ENCODE assay signal across 15 mouse cellular contexts in genomic region chr3:65764511-65765508, GRCm38 (mm10).
DNase-seq lines count a peak whose midpoint lies in the region; ATAC-seq lines count a peak whose summit lies in the region.
"Had no signal": no experiment of that assay in that cellular context is flagged by ENCODE, and none has a peak within 500 bp of the region (broad histone marks: within the 10 kb centered on the region; RNA-seq: fewer than 3 reads in every experiment).

No protein-coding gene starts in this region.

- no peaks in the 10 kb centered on the region for H3K9me3 ChIP-seq in forebrain, embryonic 13.5 days (replicated peaks)
- H3K9me3 ChIP-seq in forebrain, embryonic 10.5 days, result no peaks in the 10 kb centered on the region
- H3K9me3 ChIP-seq: liver, embryonic 15.5 days had no signal

- peaks cover 25% of the 10 kb centered on the region for H3K4me1 ChIP-seq in forebrain, embryonic 13.5 days
- peaks cover 40% of the 10 kb centered on the region for H3K4me1 ChIP-seq in forebrain, embryonic 10.5 days
- H3K4me1 ChIP-seq: liver, embryonic 15.5 days had no signal

- DNase-seq in forebrain, embryonic 10.5 days (ENCODE audit: extremely low spot score, low spot score), result no peak
- peak; percentile 13 for DNase-seq in thymus, postnatal 4 days
- no peak for DNase-seq in thymus, postnatal 14 days
- DNase-seq in kidney, postnatal 36 days, result peak; percentile 51 to 62
- no peak for DNase-seq in lung, postnatal 36 days
- no peak for DNase-seq in right cerebral cortex, postnatal 25 days
- DNase-seq in heart, adult 8-10 months (ENCODE audit: low spot score), result no peak
- DNase-seq: adrenal gland, postnatal 25 days; cerebellum, adult 8-10 months; gastrocnemius, postnatal 25 days; heart, postnatal 10 days; thymus, adult 18-20 months had no signal

- WGBS in forebrain, embryonic 13.5 days, result 63% methylated on average over 20 of the region's 20 CpGs
- WGBS in forebrain, embryonic 10.5 days, result 81% methylated on average over 20 of the region's 20 CpGs

- no peak overlapping the region; the same call in 1 of the 2 replicates for H3K27ac ChIP-seq in forebrain, embryonic 13.5 days
- H3K27ac ChIP-seq in forebrain, embryonic 10.5 days, result no peak overlapping the region
- H3K27ac ChIP-seq: liver, embryonic 15.5 days had no signal

- ATAC-seq in forebrain, embryonic 13.5 days, result peak; percentile 48

- no peaks in the 10 kb centered on the region for H3K36me3 ChIP-seq in forebrain, embryonic 13.5 days (ENCODE audit: poor library complexity, severe bottlenecking)
- H3K36me3 ChIP-seq in forebrain, embryonic 10.5 days (replicated peaks), result no peaks in the 10 kb centered on the region
- H3K36me3 ChIP-seq: liver, embryonic 15.5 days had no signal

- H3K4me2 ChIP-seq in forebrain, embryonic 13.5 days, result no peak overlapping the region
- H3K4me2 ChIP-seq: liver, embryonic 15.5 days had no signal

- no peak overlapping the region for H3K4me3 ChIP-seq in forebrain, embryonic 13.5 days
- no peak overlapping the region for H3K4me3 ChIP-seq in forebrain, embryonic 10.5 days
- H3K4me3 ChIP-seq: liver, embryonic 15.5 days had no signal

- H3K27me3 ChIP-seq in forebrain, embryonic 13.5 days, result no peaks in the 10 kb centered on the region
- no peaks in the 10 kb centered on the region for H3K27me3 ChIP-seq in forebrain, embryonic 10.5 days (ENCODE audit: poor library complexity, severe bottlenecking)
- H3K27me3 ChIP-seq: CH12.LX; liver, embryonic 15.5 days had no signal

- H3K9ac ChIP-seq in forebrain, embryonic 13.5 days, result no peak overlapping the region
- H3K9ac ChIP-seq: liver, embryonic 15.5 days had no signal

Comparison
In these comparisons a context has a peak if more than half of its experiments do, and no peak if none do; other contexts are left out.
1. DNase-seq: peak in thymus, postnatal 4 days (single experiment) and kidney, postnatal 36 days (2 of 2); none in forebrain, embryonic 10.5 days (single experiment), thymus, postnatal 14 days (single experiment), lung, postnatal 36 days (single experiment), right cerebral cortex, postnatal 25 days (single experiment) and heart, adult 8-10 months (single experiment).